Mouse (Mus musculus) kidney, embryonic 16.5 days (tissue): Measurements from ENCODE around the gene Rnf157. TPM values are rescaled to one million over a fixed set of nuclear protein-coding genes. Genes with fewer than 3 reads are reported as not detected.
"Not testable (repeated sequence)": the region's sequence is repeated elsewhere in the genome, so short reads cannot be mapped to it uniquely, and the experiment has no call there.

ENCODE experiments used
- ATAC-seq: fragments of 200-750 bp; cut with Nextera tagmentation; 2 replicates; pipeline ENCODE4 v1.8.0; 2017; ENCODE audit warnings: moderate TSS enrichment; ENCODE audit not compliant: low FRiP score, low TSS enrichment
- H3K27ac ChIP-seq: fragments of 300-500 bp; sonication (generic); 2 replicates; pipeline ENCODE4 v1.5.1; 2014; ENCODE audit warnings: low read length
- H3K27me3 ChIP-seq: fragments of 300-500 bp; sonication (generic); 2 replicates; pipeline ENCODE4 v1.6.1; 2014; ENCODE audit warnings: low read length, control low read depth, mixed read lengths; ENCODE audit not compliant: insufficient read depth
- H3K36me3 ChIP-seq: fragments of 300-500 bp; sonication (generic); 2 replicates; pipeline ENCODE4 v1.6.1; 2014; ENCODE audit warnings: low read length, control low read depth, mixed read lengths; ENCODE audit not compliant: insufficient read depth
- H3K4me1 ChIP-seq: fragments of 300-500 bp; sonication (generic); 2 replicates; pipeline ENCODE4 v1.6.1; 2014; ENCODE audit warnings: low read length, control low read depth, mixed read lengths; ENCODE audit not compliant: insufficient read depth
- H3K4me2 ChIP-seq: fragments of 300-500 bp; sonication (generic); replicated peaks from 2 replicates; pipeline ENCODE4 v1.6.1; 2014; ENCODE audit warnings: low read depth, low read length
- H3K4me3 ChIP-seq: fragments of 300-500 bp; sonication (generic); 2 replicates; pipeline ENCODE4 v1.5.1; 2014; ENCODE audit warnings: mild to moderate bottlenecking, low read length
- H3K9ac ChIP-seq: fragments of 300-500 bp; sonication (generic); replicated peaks from 2 replicates; pipeline ENCODE4 v1.6.1; 2014; ENCODE audit warnings: low read length
- H3K9me3 ChIP-seq: fragments of 300-500 bp; sonication (generic); 2 replicates; pipeline ENCODE4 v1.6.1; 2016; ENCODE audit warnings: low read length, control low read depth
- WGBS: fragments of 180-500 bp; shearing (Covaris S2); extraction: QIAGEN DNeasy Blood & Tissue Kit; methylation state at CpG from one replicate; pipeline ENCODE4 v1.1.7; 2014; 5-methylcytosine and 5-hydroxymethylcytosine counted together
- polyA plus RNA-seq: library from polyadenylated mRNA; unstranded; fragments of >200 nt; fragmentation: Nextera tagmentation; extraction: Ambion mirVana; gene quantifications from 2 replicates; pipeline ENCODE4 v1.2.1, GENCODE M21; 2015

Rnf157 gene
- polyA plus RNA-seq, 1 experiment from 2014 or later = 6.1 TPM

DNA sequence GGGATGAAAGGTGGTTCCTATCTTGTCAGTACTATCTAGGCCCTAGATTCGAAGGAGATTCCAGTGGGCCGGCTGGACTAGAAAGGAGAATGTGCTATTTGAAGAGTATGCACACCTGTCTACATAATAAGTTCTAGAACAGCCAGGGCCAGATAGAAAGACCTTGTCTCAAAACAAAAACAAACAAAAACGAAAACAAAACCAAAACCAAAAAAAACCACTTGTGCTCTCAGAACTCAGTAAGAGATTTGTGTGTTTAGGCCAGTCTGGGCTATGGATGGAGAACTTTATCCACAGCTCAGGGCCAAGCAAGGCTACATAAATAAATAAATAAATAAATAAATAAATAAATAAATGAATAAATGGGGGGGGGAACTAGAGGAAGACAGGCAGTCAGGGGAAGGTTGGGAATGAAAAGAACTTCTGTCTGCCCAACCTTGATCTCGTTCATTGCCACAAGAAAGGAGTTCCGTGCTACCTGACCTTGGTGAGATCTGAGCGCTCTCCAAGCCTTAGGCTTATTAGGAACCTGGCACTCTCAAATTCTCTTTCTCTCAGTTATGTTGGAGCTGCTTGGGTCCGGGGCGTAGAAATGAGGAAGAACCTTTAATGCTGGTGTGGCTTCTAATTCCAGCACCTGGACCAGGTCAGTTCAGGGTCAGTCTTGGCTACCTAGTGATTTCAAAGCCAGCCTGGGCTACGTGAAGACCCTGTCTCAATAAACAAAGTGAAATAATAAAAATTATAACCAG lies 17.2 kb upstream of the Rnf157 start:
- no peak for ATAC-seq
- H3K4me3 ChIP-seq = no peak overlapping the region
- H3K27me3 ChIP-seq = no peaks in the 10 kb centered on the region
- no peaks in the 10 kb centered on the region for H3K36me3 ChIP-seq
- H3K4me1 ChIP-seq = peaks cover 28% of the 10 kb centered on the region
- no peaks in the 10 kb centered on the region for H3K9me3 ChIP-seq
- H3K27ac ChIP-seq = peak overlapping the region; percentile 54
- 84% methylated on average over 9 of the region's 9 CpGs for WGBS
- no peak overlapping the region for H3K4me2 ChIP-seq
- no peak overlapping the region; the same call in 1 of the 2 replicates for H3K9ac ChIP-seq

DNA sequence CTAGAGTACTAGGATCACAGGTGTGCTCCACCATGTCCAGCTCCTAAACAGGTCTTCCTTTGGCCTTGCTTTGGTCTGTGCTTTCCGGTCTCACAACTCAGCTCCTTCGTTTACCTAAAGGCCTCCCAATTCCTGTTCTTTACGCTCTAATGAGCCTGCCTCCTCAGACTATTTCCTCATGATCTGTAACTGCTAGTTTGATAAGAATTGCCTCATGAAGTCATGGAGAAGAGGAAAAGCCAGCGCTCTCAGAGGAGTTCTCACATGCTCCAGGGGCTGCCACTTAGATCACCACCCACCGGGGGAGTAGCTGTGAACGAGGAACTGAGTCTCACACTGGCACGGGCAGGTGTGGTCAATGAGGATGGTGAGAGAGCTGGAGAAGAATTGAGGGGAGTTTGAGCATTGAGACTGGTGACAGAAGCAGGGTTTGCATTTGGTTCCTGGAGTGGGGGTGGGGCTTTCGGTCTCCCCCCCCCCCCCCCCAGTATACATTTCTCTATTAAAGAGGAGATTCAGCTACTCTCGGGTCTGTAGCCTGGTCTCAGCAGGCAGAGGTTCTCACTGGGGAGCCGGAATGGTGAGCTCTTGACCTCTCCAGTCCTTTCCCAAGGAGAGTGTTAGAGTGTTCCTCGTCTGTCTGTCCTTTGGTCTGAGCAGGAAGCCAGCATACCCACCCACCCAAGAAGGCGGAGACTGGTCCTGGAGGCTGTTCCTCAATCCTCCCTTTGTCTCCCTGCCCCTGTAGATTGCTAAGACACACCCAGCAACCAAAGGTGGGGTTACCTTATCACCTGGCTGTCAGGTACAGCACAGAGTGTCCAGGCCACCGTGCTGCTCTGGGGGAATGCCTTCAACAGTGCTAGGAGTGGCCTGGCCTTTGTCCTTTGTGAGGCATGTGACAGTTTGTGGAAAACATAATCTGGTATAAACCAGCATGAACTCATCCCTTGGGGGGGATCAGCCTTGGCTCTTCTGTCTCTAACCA lies 16.3 kb upstream of the Rnf157 start:
- H3K36me3 ChIP-seq = no peaks in the 10 kb centered on the region
- H3K27me3 ChIP-seq = no peaks in the 10 kb centered on the region
- H3K4me1 ChIP-seq = peaks cover 28% of the 10 kb centered on the region
- no peak overlapping the region for H3K4me3 ChIP-seq
- H3K9ac ChIP-seq = peak overlapping the region; percentile 28
- peak overlapping the region; percentile 54 for H3K27ac ChIP-seq
- no peaks in the 10 kb centered on the region for H3K9me3 ChIP-seq
- no peak overlapping the region for H3K4me2 ChIP-seq
- WGBS = 41% methylated on average over 13 of the region's 13 CpGs
- ATAC-seq = no peak

DNA sequence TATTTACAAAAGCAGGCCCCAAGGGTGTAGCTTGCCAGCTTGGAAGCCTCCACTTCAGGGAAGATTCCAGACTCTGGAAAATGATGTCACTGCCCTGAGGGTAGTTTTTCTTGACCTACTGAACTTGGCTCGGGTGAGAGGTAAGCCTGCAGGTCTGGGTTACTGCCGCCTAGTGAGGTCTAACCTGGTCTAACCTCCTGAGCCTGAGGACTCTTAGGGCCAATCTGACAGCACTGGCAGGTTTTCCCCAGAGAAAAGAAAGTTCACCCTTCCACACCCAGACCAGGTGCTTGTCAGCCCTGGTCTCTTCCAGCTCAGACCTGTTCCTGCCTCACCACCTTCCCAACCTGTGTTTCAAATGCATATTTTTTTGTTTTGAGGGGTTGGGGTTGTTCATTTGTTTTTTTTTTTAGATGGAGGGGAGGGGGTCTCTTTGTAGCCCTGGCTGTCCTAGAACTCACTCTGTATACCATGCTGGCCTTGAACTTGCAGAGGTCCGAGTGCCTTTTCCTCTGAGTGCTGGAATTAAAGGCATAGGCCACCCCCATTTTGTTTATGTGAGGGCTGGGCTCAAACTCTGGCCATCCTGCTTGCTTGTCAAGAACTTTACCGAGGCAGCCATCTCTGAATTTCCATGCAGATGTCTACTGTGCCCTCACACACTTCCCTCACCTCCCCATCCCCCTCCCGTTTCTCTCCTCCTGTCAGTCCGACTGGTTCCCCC lies 14.2 kb upstream of the Rnf157 start:
- no peak overlapping the region for H3K4me3 ChIP-seq
- 68% methylated on average over 6 of the region's 6 CpGs for WGBS
- ATAC-seq = no peak
- no peaks in the 10 kb centered on the region for H3K36me3 ChIP-seq
- no peak overlapping the region for H3K4me2 ChIP-seq
- H3K9me3 ChIP-seq = no peaks in the 10 kb centered on the region
- H3K27ac ChIP-seq = no peak overlapping the region
- H3K9ac ChIP-seq = no peak overlapping the region
- no peaks in the 10 kb centered on the region for H3K27me3 ChIP-seq
- peaks cover 25% of the 10 kb centered on the region for H3K4me1 ChIP-seq

DNA sequence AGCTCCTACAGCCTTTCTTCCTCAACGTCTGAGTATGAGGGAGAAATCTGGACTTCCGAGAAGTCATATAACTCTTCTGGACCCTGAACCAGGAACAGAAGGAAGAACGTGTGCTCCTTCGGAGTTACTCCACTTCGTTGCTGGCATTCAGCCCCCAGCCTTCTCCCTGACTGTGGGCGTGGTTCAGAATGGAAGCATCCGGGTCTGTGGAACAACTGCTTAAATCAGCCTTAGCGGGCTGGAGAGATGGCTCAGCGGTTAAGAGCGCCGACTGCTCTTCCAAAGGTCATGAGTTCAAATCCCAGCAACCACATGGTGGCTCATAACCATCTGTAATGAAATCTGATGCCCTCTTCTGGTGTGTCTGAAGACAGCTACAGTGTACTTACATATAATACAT lies 13.5 kb upstream of the Rnf157 start:
- H3K27me3 ChIP-seq, H3K9ac ChIP-seq, H3K4me3 ChIP-seq, H3K27ac ChIP-seq, H3K36me3 ChIP-seq, ATAC-seq, H3K4me2 ChIP-seq, H3K9me3 ChIP-seq: not testable (repeated sequence)
- peaks cover 21% of the 10 kb centered on the region for H3K4me1 ChIP-seq
- WGBS = 80% methylated on average over 11 of the region's 11 CpGs

DNA sequence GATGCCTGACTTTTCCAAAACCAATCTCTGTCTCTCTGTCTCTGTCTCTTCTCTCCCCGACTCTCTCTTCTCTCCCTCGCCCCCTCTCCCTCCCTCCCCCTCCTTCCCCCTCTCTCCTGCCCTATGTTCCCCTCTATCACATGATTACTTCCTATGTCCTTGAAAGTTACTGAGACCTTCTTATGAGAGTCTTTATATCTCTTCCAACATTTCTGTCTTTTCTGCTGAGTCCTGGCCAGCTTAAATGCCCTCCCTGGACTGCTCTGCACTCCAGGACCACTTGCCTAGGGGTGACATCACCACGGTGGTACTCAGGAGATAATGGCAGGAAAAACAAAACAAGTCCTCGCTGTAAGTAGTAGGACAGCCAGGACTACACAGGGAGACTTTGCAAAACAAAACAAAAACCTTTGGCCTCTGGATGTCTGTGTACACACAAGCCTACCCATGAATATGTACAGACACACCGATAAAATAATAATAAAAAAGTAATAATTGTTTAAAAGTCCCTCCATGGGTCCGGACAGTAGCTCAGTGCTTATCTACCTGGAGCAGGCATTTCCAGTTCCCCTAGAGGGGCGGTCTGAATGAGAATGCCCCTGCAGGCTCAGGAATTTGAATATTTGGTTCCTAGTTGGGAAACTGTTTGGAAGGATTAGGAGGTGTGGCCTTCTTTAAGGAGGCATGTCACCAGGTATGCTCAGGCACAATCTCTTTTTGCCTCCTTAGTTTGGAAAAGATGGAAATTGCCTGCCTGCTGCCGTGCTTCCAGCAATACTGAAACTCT lies 12.0 kb upstream of the Rnf157 start:
- Histone ChIP-seq H3K27ac (no peak overlapping the region), H3K27me3 (no peaks in the 10 kb centered on the region), H3K36me3 (no peaks in the 10 kb centered on the region), H3K4me2 (no peak overlapping the region), H3K4me1 (peaks cover 16% of the 10 kb centered on the region; the same call in 1 of the 2 replicates), H3K9ac (no peak overlapping the region), H3K4me3 (no peak overlapping the region), H3K9me3 (no peaks in the 10 kb centered on the region)
- no peak for ATAC-seq
- 56% methylated on average over 8 of the region's 8 CpGs for WGBS

DNA sequence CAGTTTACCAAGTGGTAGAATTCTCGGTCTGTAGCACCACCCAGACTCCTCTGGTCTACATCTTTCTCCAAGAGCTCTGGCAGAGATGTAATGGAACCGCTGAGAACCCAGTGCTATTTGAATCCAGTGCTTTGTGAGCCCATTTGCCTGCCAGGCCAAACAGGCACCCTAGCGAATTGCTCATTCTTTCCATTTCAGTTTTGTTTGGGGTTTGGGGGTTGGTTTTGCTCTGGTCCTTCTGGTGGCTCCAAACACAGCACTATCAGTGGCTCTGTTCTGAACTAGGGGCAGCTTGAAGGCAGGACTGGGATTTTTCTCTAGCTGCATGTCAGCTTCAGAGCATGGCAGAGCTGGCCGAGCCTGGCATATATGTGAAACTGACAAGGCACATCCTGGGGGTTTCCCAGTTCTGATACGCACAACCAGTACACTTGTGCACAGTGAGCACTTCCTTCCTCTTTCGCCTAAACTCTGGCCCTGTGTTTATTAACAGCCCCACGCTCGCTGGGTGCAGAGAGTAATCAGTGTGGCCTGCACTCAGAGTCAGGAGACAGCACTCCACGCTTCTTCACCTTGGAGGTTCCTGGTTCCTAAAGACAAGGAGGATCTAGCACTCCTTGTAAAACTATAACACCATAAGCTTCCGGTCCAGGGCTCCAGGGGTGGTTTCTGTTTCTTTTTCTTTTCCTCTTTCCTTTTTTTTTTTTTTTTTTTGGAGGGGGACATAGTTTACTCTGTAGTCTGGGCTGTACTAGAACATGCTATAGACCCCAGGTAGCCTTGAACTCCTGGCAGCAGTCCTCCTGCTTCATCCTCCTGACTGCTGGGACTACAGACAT lies 11.2 kb upstream of the Rnf157 start:
- Histone ChIP-seq H3K4me3 (no peak overlapping the region), H3K9me3 (no peaks in the 10 kb centered on the region), H3K4me1 (peaks cover 9% of the 10 kb centered on the region; the same call in 1 of the 2 replicates), H3K9ac (no peak overlapping the region), H3K4me2 (no peak overlapping the region), H3K36me3 (no peaks in the 10 kb centered on the region), H3K27me3 (no peaks in the 10 kb centered on the region), H3K27ac (no peak overlapping the region)
- WGBS = 73% methylated on average over 10 of the region's 10 CpGs
- no peak for ATAC-seq

DNA sequence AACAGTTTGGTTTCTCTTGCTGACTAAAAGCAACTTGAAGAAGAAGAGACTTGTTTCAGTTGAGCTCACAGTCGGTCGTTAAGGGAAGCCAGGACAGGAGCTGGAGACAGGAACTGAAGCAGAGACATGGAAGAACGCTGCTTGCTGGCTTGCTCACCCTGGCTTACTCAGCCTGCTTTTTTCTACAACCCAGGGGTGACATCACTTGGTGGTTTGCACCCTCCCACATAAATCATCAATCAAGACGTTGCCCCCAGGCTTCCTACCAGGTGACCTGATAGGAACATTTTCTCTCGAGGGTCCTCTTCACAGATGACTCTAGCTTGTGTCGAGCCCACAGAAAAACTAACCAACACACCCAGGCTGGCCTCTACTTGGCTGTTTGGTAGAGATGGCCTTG lies 10.4 kb upstream of the Rnf157 start:
- 73% methylated on average over 6 of the region's 6 CpGs for WGBS
- Histone ChIP-seq H3K4me3 (no peak overlapping the region), H3K36me3 (no peaks in the 10 kb centered on the region), H3K27me3 (no peaks in the 10 kb centered on the region), H3K9ac (no peak overlapping the region), H3K4me2 (no peak overlapping the region), H3K9me3 (no peaks in the 10 kb centered on the region), H3K27ac (no peak overlapping the region), H3K4me1 (peaks cover 9% of the 10 kb centered on the region)
- ATAC-seq = no peak

DNA sequence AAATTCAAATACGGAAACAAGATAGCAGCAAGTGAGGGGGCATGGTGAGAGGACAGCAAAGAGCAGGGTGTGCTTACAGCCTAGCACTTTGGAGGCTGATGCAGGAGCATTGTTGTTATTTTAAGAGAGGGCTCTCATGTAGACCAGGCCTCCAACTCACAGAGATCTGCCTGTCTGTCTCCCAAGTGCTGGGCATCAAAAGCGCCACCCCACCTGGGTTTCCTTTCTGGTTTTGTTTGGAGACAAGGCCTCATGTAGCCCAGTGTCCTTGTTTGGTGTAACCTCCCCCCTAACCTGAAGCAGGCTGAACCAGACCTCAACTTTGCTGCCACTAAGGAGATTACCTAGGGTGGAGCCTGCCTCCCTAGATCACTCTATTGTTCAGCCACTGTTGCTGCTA lies 9.7 kb upstream of the Rnf157 start:
- no peak overlapping the region for H3K4me3 ChIP-seq
- 88% methylated on average over 2 of the region's 2 CpGs for WGBS
- H3K9ac ChIP-seq = no peak overlapping the region
- H3K4me2 ChIP-seq = no peak overlapping the region
- H3K4me1 ChIP-seq = peaks cover 13% of the 10 kb centered on the region
- no peak overlapping the region for H3K27ac ChIP-seq
- H3K9me3 ChIP-seq = no peaks in the 10 kb centered on the region
- H3K27me3 ChIP-seq = no peaks in the 10 kb centered on the region
- H3K36me3 ChIP-seq = no peaks in the 10 kb centered on the region
- ATAC-seq = no peak
